Mouse (Mus musculus): ENCODE data around the gene Gbe1.

DNA sequence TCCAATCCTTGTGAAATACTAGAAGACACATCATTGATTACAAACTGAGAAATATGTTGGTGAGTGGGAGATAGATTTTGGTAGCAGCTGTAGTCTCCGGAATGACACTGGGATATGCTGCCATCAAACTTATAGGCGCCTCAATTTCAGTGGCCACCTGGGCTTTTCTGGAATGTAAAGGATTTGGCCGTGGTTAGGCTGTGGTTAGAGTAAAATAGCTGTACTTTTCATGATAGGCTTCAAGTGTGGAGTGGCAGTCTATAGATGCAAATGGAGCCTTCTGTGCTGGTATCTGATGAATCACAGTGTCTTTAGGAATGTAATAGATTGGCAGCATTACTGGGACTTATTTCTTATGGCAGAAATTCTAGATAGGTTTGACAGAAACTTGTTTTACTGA lies 23.9 kb downstream of the Gbe1 start:
- TF ChIP-seq CTCF (IDR thresholded peaks at IDR 0.05; ENCODE audit: control insufficient read depth, insufficient read depth, insufficient replicate concordance, low read depth, low read length): no peak
- no peak for TF ChIP-seq POLR2A (IDR thresholded peaks at IDR 0.05; ENCODE audit: control insufficient read depth, low read depth, low read length)
